Mouse (Mus musculus) midbrain, embryonic 11.5 days (tissue): ENCODE results near the gene Kcnk2. TPM values are rescaled to one million over a fixed set of nuclear protein-coding genes. Genes with fewer than 3 reads are reported as not detected.
A peak's percentile ranks its signal among the peaks of the same experiment; 100 is the strongest.

Experiments
- ATAC-seq: fragments of 200-750 bp; cut with Nextera tagmentation; 2 replicates; pipeline ENCODE4 v1.8.0; 2017; ENCODE audit warnings: moderate TSS enrichment, moderate library complexity; ENCODE audit not compliant: low FRiP score
- DNase-seq: peaks from one replicate; pipeline ENCODE4 v3.0.0; 2015; ENCODE audit warnings: low spot score; ENCODE audit errors: missing footprints
- H3K27ac ChIP-seq: fragments of 300-500 bp; sonication (generic); 2 replicates; pipeline ENCODE4 v1.5.1; 2014; ENCODE audit warnings: low read depth, low read length
- H3K27me3 ChIP-seq: fragments of 300-500 bp; sonication (generic); 2 replicates; pipeline ENCODE4 v1.6.1; 2014; ENCODE audit warnings: mild to moderate bottlenecking, low read length, moderate library complexity, mixed read lengths; ENCODE audit not compliant: control insufficient read depth, insufficient read depth
- H3K36me3 ChIP-seq: fragments of 300-500 bp; sonication (generic); 2 replicates; pipeline ENCODE4 v1.6.1; 2014; ENCODE audit warnings: mild to moderate bottlenecking, low read length, moderate library complexity, mixed read lengths; ENCODE audit not compliant: control insufficient read depth, insufficient read depth
- H3K4me1 ChIP-seq: fragments of 300-500 bp; sonication (generic); 2 replicates; pipeline ENCODE4 v1.6.1; 2014; ENCODE audit warnings: low read length; ENCODE audit not compliant: control insufficient read depth, insufficient read depth
- H3K4me2 ChIP-seq: fragments of 300-500 bp; sonication (generic); 2 replicates; pipeline ENCODE4 v1.6.1; 2014; ENCODE audit warnings: mild to moderate bottlenecking, moderate library complexity
- H3K4me3 ChIP-seq: fragments of 300-500 bp; sonication (generic); 2 replicates; pipeline ENCODE4 v1.5.1; 2014; ENCODE audit warnings: low read depth, low read length
- H3K9ac ChIP-seq: fragments of 300-500 bp; sonication (generic); 2 replicates; pipeline ENCODE4 v1.6.1; 2014; ENCODE audit warnings: low read length
- H3K9me3 ChIP-seq: fragments of 300-500 bp; sonication (generic); 2 replicates; pipeline ENCODE4 v1.6.1; 2016; ENCODE audit warnings: low read length; ENCODE audit not compliant: control insufficient read depth
- WGBS: fragments of 180-500 bp; shearing (Covaris S2); extraction: QIAGEN DNeasy Blood & Tissue Kit; methylation state at CpG from one replicate; pipeline ENCODE4 v1.1.7; 2014; 5-methylcytosine and 5-hydroxymethylcytosine counted together
- polyA plus RNA-seq: library from polyadenylated mRNA; unstranded; fragments of >200 nt; fragmentation: Nextera tagmentation; extraction: Ambion mirVana; gene quantifications from 2 replicates; pipeline ENCODE4 v1.2.1, GENCODE M21; 2014

The Kcnk2 gene
- polyA plus RNA-seq, 1 experiment from 2014 or later = 5.2 TPM

DNA sequence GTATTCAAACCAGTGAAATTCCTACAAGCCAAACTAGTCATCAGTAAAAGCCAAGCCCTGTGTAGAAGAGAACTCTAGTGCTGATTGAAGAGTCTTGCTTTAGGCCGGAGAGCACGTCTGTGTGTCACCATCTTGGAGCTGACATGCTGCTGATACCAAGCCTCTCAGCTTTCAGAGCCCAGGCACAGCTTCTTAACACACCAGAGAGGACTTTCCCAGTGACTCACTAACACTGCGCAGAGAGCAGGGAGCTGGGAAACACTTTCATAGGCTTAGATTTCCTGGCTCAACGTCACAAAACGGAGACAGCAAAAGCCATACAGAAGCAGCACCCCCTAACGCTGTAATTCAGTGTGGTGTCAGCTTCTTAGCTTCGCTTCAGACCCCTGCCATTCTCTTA, 88.3 kb downstream of the Kcnk2 start:
- no peaks in the 10 kb centered on the region for H3K9me3 ChIP-seq
- WGBS = 77% methylated on average over 7 of the region's 7 CpGs
- ATAC-seq = no peak
- H3K4me3 ChIP-seq = no peak overlapping the region
- no peak for DNase-seq
- no peaks in the 10 kb centered on the region for H3K27me3 ChIP-seq
- H3K27ac ChIP-seq = no peak overlapping the region
- no peaks in the 10 kb centered on the region for H3K36me3 ChIP-seq
- no peaks in the 10 kb centered on the region for H3K4me1 ChIP-seq
- no peak overlapping the region for H3K9ac ChIP-seq
- no peak overlapping the region for H3K4me2 ChIP-seq

DNA sequence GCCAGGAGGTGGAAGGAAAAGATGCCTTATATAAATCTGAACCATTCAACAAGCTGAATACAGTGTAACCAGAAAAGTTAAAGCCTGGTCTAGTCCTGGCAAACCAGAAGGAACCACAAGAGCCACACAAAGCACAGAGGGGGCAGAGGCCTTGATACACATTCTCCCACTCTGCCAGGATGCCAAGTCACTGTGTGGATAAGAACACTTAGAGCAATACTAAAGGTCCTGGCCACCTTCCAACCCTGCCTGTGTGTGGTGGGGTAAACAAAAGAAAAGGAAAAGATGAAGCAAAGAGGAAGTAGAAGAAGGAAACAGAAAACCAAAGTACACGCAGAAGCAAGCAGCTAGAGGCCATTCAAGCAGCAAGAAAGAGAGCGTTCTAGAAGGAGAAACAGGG, 91.9 kb downstream of the Kcnk2 start:
- WGBS = 88% methylated on average over 2 of the region's 2 CpGs
- no peak for ATAC-seq
- no peak for DNase-seq

DNA sequence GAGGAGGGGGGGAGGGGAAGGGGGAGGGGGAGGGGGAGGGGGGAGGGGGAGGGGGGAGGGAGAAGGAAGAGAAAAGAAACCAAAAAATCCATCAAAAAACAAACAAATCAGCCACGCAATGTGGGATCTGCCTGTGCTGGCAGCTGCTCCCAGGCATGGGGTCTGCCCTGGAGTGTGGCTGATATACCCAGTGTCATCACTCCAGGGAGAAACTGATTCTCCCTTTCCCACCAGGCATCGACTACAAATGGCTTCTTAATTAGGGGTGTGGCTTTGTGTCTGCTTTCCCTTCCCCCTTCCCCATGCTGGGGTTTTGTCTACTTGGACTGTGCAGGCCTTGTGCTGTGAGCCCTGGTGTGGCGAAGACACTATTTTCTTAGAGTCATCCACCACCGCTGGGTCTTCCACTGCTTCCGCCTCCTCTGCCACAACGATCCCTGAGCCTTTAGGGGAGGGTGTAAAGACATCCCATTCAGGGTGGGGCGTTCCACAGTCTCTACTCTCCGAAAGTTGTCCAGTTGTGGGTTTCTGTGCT, 97.0 kb downstream of the Kcnk2 start:
- no peak overlapping the region for H3K27ac ChIP-seq
- H3K4me3 ChIP-seq = no peak overlapping the region
- DNase-seq (no peak), ATAC-seq (no peak)
- WGBS = 76% methylated on average over 8 of the region's 8 CpGs
- H3K27me3 ChIP-seq = no peaks in the 10 kb centered on the region
- no peaks in the 10 kb centered on the region for H3K36me3 ChIP-seq
- H3K4me1 ChIP-seq = no peaks in the 10 kb centered on the region
- H3K4me2 ChIP-seq = no peak overlapping the region
- H3K9ac ChIP-seq = no peak overlapping the region
- no peaks in the 10 kb centered on the region for H3K9me3 ChIP-seq

More for the DNA sequence above, 91.9 kb downstream of the Kcnk2 start:
- Histone ChIP-seq H3K36me3 (no peaks in the 10 kb centered on the region), H3K4me2 (no peak overlapping the region), H3K27me3 (no peaks in the 10 kb centered on the region), H3K4me3 (no peak overlapping the region), H3K9ac (no peak overlapping the region), H3K4me1 (no peaks in the 10 kb centered on the region), H3K9me3 (no peaks in the 10 kb centered on the region), H3K27ac (no peak overlapping the region)

DNA sequence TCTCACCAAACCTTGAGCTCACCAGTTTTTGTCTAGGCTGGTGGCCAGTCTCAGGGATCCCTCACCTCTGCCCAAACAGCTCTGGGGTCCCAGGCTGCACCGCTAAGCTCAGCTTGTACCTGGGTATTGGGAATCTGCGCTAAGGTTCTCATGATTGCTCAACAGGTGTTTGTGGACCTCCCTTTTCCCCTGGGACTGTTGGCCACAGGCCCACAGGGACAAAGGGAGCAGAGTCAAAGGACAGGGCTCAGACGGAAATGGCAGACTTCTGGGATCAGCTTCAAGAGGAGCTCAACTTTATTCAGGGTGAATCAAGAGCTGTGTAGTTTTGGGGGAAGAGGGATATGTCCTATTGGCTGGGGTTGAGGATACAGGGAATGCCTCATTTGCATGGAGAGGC, 99.1 kb downstream of the Kcnk2 start:
- DNase-seq (no peak), ATAC-seq (no peak)
- Histone ChIP-seq H3K36me3 (no peaks in the 10 kb centered on the region), H3K4me1 (no peaks in the 10 kb centered on the region), H3K4me3 (no peak overlapping the region), H3K9me3 (no peaks in the 10 kb centered on the region), H3K27ac (no peak overlapping the region), H3K4me2 (no peak overlapping the region), H3K9ac (no peak overlapping the region), H3K27me3 (no peaks in the 10 kb centered on the region)
- WGBS = 83% methylated on average over 3 of the region's 3 CpGs

DNA sequence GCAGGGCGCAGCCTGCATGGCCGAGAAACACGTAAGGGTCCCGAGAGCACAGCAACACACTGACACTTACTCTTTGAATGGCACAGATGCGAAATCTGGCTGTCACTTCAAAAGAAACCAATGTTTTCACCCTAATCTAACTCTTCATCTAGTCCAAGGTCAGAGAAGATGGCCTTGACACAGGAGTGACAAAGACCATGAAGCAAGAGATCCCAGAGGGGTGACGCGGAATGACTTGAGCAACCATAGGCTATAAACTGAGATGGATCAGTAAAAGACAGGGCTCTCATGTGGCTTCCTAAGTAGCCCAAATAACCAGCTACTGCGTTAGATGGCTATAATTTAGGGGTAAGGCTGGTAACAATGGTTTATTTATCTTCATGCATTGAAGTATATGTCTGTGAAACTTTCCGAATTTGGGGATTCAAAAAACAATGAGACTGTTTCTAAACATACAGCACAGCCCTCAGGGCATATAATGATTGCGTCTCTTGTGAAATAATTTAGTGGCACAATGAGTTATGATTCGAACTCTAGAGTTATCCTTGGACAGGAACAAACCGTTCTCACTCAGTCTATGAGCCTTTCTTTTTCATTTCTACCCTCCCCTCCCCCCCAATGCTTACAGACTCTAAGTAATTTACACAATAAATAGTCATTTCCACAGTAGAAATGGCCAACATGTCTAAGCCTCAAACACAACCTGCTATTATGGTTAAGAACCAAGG, 108.2 kb downstream of the Kcnk2 start:
- WGBS = 88% methylated on average over 12 of the region's 12 CpGs
- no peaks in the 10 kb centered on the region for H3K36me3 ChIP-seq
- ATAC-seq = no peak

DNA sequence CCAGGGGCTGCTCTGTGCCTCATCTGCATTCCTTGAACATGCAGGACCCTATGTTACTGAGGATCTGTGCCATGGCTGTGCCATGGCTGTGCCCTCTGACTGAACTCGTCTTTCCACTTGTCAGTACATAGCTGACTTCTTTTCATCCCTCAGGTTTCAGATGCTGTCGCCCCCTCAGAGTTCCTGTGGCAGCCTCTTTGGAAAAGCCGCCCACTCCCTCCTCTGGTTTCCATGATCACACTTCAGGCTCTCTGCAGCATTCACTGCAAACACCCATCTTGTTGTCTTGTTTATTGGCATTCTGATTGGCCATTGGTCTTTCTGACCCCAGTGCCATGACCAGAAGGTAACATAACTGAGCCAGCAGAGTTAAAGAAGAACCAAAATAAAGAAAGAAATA, 111.2 kb downstream of the Kcnk2 start:
- H3K27ac ChIP-seq = no peak overlapping the region

More for the DNA sequence above, 108.2 kb downstream of the Kcnk2 start:
- Histone ChIP-seq H3K4me1 (no peaks in the 10 kb centered on the region), H3K9ac (no peak overlapping the region), H3K4me3 (no peak overlapping the region), H3K9me3 (no peaks in the 10 kb centered on the region), H3K27ac (no peak overlapping the region), H3K27me3 (no peaks in the 10 kb centered on the region), H3K4me2 (no peak overlapping the region)
- DNase-seq = no peak

DNA sequence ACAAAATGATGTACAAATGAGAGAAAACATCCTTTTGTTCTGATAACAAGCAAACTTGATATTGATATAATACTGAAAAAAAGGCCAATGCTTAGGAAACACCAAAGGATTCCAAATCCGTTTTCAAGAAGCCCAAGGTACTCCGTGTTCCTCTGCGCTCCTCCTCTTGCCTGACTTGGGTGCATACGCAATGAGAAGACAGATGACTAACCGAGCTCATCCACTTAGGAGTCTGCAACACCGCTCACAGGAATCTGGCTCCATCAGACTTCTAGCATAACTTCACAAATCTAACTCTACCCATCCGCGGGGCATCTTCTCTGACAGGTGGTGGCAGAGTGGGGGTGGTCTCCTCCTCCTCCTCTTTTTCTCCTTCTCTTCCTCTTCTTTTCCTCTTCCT, 113.1 kb downstream of the Kcnk2 start:
- Histone ChIP-seq H3K9me3 (no peaks in the 10 kb centered on the region), H3K4me3 (no peak overlapping the region), H3K36me3 (no peaks in the 10 kb centered on the region), H3K4me2 (no peak overlapping the region), H3K4me1 (no peaks in the 10 kb centered on the region), H3K9ac (no peak overlapping the region), H3K27me3 (no peaks in the 10 kb centered on the region), H3K27ac (no peak overlapping the region)
- no peak for ATAC-seq
- DNase-seq = no peak
- 84% methylated on average over 8 of the region's 8 CpGs for WGBS

More for the DNA sequence above, 111.2 kb downstream of the Kcnk2 start:
- 78% methylated on average over 3 of the region's 3 CpGs for WGBS
- DNase-seq (no peak), ATAC-seq (no peak)
- Histone ChIP-seq H3K27me3 (no peaks in the 10 kb centered on the region), H3K4me3 (no peak overlapping the region), H3K9me3 (no peaks in the 10 kb centered on the region), H3K4me2 (no peak overlapping the region), H3K36me3 (no peaks in the 10 kb centered on the region), H3K9ac (no peak overlapping the region), H3K4me1 (no peaks in the 10 kb centered on the region)

DNA sequence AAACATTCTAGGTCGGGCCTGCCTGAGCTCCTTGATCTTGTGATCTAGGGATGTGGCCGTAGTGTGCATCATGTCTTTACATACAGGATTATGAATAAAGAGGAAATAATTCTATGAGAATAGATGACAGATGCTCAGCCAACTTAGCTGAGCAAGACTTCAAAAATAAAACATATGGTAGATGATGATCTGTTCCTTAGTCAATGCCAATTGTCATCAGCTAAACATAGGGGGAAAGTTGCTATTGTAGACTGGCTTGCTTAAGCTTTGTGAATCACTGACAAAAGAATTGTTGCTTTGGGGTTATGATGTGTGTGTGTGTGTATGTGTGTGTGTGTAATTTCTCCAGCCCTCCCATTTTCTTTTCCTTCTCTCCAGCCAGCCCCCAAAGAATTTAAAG, 129.8 kb downstream of the Kcnk2 start:
- Histone ChIP-seq H3K27ac (no peak overlapping the region), H3K4me2 (no peak overlapping the region), H3K36me3 (no peaks in the 10 kb centered on the region), H3K4me1 (no peaks in the 10 kb centered on the region), H3K27me3 (no peaks in the 10 kb centered on the region), H3K9me3 (no peaks in the 10 kb centered on the region), H3K4me3 (no peak overlapping the region), H3K9ac (no peak overlapping the region)
- ATAC-seq (no peak), DNase-seq (no peak)
- WGBS = 92% methylated on average over 2 of the region's 2 CpGs

DNA sequence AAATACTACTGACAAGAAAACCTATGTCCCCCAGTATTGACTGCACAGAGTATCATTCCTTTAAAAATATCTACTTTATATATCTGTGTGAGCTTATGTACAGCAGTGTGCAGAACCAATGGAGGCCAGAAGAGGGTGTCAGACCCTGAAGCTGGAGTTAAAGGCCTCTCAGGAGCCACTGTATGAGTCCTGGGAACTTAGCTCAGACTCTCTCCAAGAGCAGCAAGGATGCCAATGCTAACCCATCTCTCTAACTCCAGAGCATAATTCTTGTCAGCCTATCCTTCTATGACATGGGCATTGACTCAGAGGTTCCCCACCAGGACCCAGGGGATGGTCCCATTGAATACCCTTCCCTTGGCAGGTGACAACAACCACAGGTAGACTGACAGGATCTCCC, 148.4 kb downstream of the Kcnk2 start:
- no peaks in the 10 kb centered on the region for H3K36me3 ChIP-seq
- H3K4me2 ChIP-seq = no peak overlapping the region
- H3K27ac ChIP-seq = no peak overlapping the region
- no peak overlapping the region for H3K4me3 ChIP-seq
- H3K27me3 ChIP-seq = no peaks in the 10 kb centered on the region
- H3K4me1 ChIP-seq = no peaks in the 10 kb centered on the region; the same call in 1 of the 2 replicates
- no peak overlapping the region for H3K9ac ChIP-seq
- H3K9me3 ChIP-seq = no peaks in the 10 kb centered on the region
- DNase-seq (peak; percentile 76), ATAC-seq (no peak)
